Mouse (Mus musculus): Measurements from ENCODE around the gene Retreg1. TPM values are rescaled to one million over a fixed set of nuclear protein-coding genes. Genes with fewer than 3 reads are reported as not detected.
A peak's percentile ranks its signal among the peaks of the same experiment; 100 is the strongest.
"Not testable (repeated sequence)": the region's sequence is repeated elsewhere in the genome, so short reads cannot be mapped to it uniquely, and the experiment has no call there.

Gene Retreg1
- polyA plus RNA-seq, 1 experiment = 8.9 TPM

- Histone ChIP-seq H3K27ac (ENCODE audit: insufficient read depth, low read length) (no peak overlapping the region), H3K4me3 (ENCODE audit: insufficient read depth, low read length) (no peak overlapping the region), H3K4me1 (ENCODE audit: control insufficient read depth, insufficient read depth, low read length) (peaks cover 12% of the 10 kb centered on the region)
- TF ChIP-seq CTCF (IDR thresholded peaks at IDR 0.05; ENCODE audit: borderline replicate concordance, insufficient read depth, low read length) (no peak), POLR2A (IDR thresholded peaks at IDR 0.05; ENCODE audit: low read depth, low read length) (no peak)
Measured at GRCm38 (mm10) chr15:25960231-25960630, 117.3 kb downstream of the Retreg1 start.

GRCm38 (mm10) chr15:25966220-25966774, 123.3 kb downstream of the Retreg1 start:
- no peak overlapping the region for H3K4me3 ChIP-seq (ENCODE audit: insufficient read depth, low read length)
- H3K27ac ChIP-seq (ENCODE audit: insufficient read depth, low read length) = no peak overlapping the region
- peaks cover 5% of the 10 kb centered on the region for H3K4me1 ChIP-seq (ENCODE audit: control insufficient read depth, insufficient read depth, low read length)
- no peak for TF ChIP-seq CTCF (IDR thresholded peaks at IDR 0.05; ENCODE audit: borderline replicate concordance, insufficient read depth, low read length)
- TF ChIP-seq POLR2A (IDR thresholded peaks at IDR 0.05; ENCODE audit: low read depth, low read length) = no peak

GRCm38 (mm10) chr15:25971596-25971995, 128.6 kb downstream of the Retreg1 start:
- no peaks in the 10 kb centered on the region; the same call in 1 of the 2 replicates for H3K4me1 ChIP-seq (ENCODE audit: control insufficient read depth, insufficient read depth, low read length)
- TF ChIP-seq CTCF (IDR thresholded peaks at IDR 0.05; ENCODE audit: borderline replicate concordance, insufficient read depth, low read length) (no peak), POLR2A (IDR thresholded peaks at IDR 0.05; ENCODE audit: low read depth, low read length) (no peak)

GRCm38 (mm10) chr15:25972758-25973157, 129.8 kb downstream of the Retreg1 start:
- no peak for TF ChIP-seq CTCF (IDR thresholded peaks at IDR 0.05; ENCODE audit: borderline replicate concordance, insufficient read depth, low read length)
- no peak for TF ChIP-seq POLR2A (IDR thresholded peaks at IDR 0.05; ENCODE audit: low read depth, low read length)
- Histone ChIP-seq H3K27ac (ENCODE audit: insufficient read depth, low read length) (no peak overlapping the region), H3K4me1 (ENCODE audit: control insufficient read depth, insufficient read depth, low read length) (no peaks in the 10 kb centered on the region), H3K4me3 (ENCODE audit: insufficient read depth, low read length) (no peak overlapping the region)

More at GRCm38 (mm10) chr15:25971596-25971995, 128.6 kb downstream of the Retreg1 start:
- no peak overlapping the region for H3K27ac ChIP-seq (ENCODE audit: insufficient read depth, low read length)
- H3K4me3 ChIP-seq (ENCODE audit: insufficient read depth, low read length) = no peak overlapping the region

GRCm38 (mm10) chr15:25974352-25974751, 131.4 kb downstream of the Retreg1 start:
- Histone ChIP-seq H3K27ac (ENCODE audit: insufficient read depth, low read length) (no peak overlapping the region), H3K4me1 (ENCODE audit: control insufficient read depth, insufficient read depth, low read length) (no peaks in the 10 kb centered on the region), H3K4me3 (ENCODE audit: insufficient read depth, low read length) (no peak overlapping the region)
- no peak for TF ChIP-seq CTCF (IDR thresholded peaks at IDR 0.05; ENCODE audit: borderline replicate concordance, insufficient read depth, low read length)
- no peak for TF ChIP-seq POLR2A (IDR thresholded peaks at IDR 0.05; ENCODE audit: low read depth, low read length)

GRCm38 (mm10) chr15:25975810-25976209, 132.8 kb downstream of the Retreg1 start:
- no peaks in the 10 kb centered on the region for H3K4me1 ChIP-seq (ENCODE audit: control insufficient read depth, insufficient read depth, low read length)
- TF ChIP-seq POLR2A (IDR thresholded peaks at IDR 0.05; ENCODE audit: low read depth, low read length) (no peak), CTCF (IDR thresholded peaks at IDR 0.05; ENCODE audit: borderline replicate concordance, insufficient read depth, low read length) (no peak)
- H3K27ac ChIP-seq (ENCODE audit: insufficient read depth, low read length) = no peak overlapping the region
- H3K4me3 ChIP-seq (ENCODE audit: insufficient read depth, low read length) = no peak overlapping the region

GRCm38 (mm10) chr15:25983614-25984013, 140.6 kb downstream of the Retreg1 start:
- not testable (repeated sequence) for H3K4me1 ChIP-seq (ENCODE audit: control insufficient read depth, insufficient read depth, low read length)
- peak overlapping the region; percentile 22 for H3K27ac ChIP-seq (ENCODE audit: insufficient read depth, low read length)
- H3K4me3 ChIP-seq (ENCODE audit: insufficient read depth, low read length) = peak overlapping the region; percentile 50

GRCm38 (mm10) chr15:25984067-25984733, 141.2 kb downstream of the Retreg1 start, which contains the start of gene Zfp622:
Gene Zfp622 (plus strand): TSS chr15:25984366.
- Histone ChIP-seq H3K27ac (ENCODE audit: insufficient read depth, low read length) (peak within 1 kb of the TSS; percentile 63), H3K4me1 (ENCODE audit: control insufficient read depth, insufficient read depth, low read length) (0 out of 2 replicates have a peak, but pooled peaks cover 1% of the 10 kb centered on the region), H3K4me3 (ENCODE audit: insufficient read depth, low read length) (peak within 1 kb of the TSS; percentile 86)
- peak; percentile 95 for TF ChIP-seq POLR2A (IDR thresholded peaks at IDR 0.05; ENCODE audit: low read depth, low read length)
- TF ChIP-seq CTCF (IDR thresholded peaks at IDR 0.05; ENCODE audit: borderline replicate concordance, insufficient read depth, low read length) = no peak

- TF ChIP-seq CTCF (IDR thresholded peaks at IDR 0.05; ENCODE audit: borderline replicate concordance, insufficient read depth, low read length) = no peak
- no peak for TF ChIP-seq POLR2A (IDR thresholded peaks at IDR 0.05; ENCODE audit: low read depth, low read length)
- Histone ChIP-seq H3K4me1 (ENCODE audit: control insufficient read depth, insufficient read depth, low read length) (0 out of 2 replicates have a peak, but pooled peaks cover 1% of the 10 kb centered on the region), H3K27ac (ENCODE audit: insufficient read depth, low read length) (peak overlapping the region; percentile 63), H3K4me3 (ENCODE audit: insufficient read depth, low read length) (peak overlapping the region; percentile 86)
Measured at GRCm38 (mm10) chr15:25984734-25985492, 141.9 kb downstream of the Retreg1 start.
